Mouse (Mus musculus) brown adipose tissue, adult 24 weeks (tissue): Measurements from ENCODE around the gene Rnf41. TPM values are rescaled to one million over a fixed set of nuclear protein-coding genes. Genes with fewer than 3 reads are reported as not detected.

Source experiments
- H3K27ac ChIP-seq: fragments of 200-500 bp; replicated peaks from 2 replicates; pipeline ENCODE4 v1.5.1; 2012; ENCODE audit warnings: low read depth, mild to moderate bottlenecking, low read length
- H3K4me1 ChIP-seq: fragments of 200-500 bp; 2 replicates; pipeline ENCODE4 v1.6.1; 2012; ENCODE audit warnings: low read length, mixed read lengths; ENCODE audit not compliant: control insufficient read depth, insufficient read depth, insufficient read length
- H3K4me3 ChIP-seq: fragments of 200-500 bp; 2 replicates; pipeline ENCODE4 v1.5.1; 2012; ENCODE audit warnings: low read depth, mild to moderate bottlenecking, low read length, moderate library complexity; ENCODE audit not compliant: insufficient read depth
- polyA plus RNA-seq: library from polyadenylated mRNA; stranded (reverse); fragments of >200 nt; gene quantifications from 2 replicates; pipeline ENCODE4 v1.2.4, GENCODE M21; 2012; ENCODE audit not compliant: missing spikeins, insufficient read depth, insufficient read length

The Rnf41 gene
- polyA plus RNA-seq, 1 experiment = 17.1 TPM

- Histone ChIP-seq H3K27ac (peak overlapping the region; percentile 74), H3K4me1 (peaks cover 5% of the 10 kb centered on the region; the same call in 1 of the 2 replicates), H3K4me3 (peak overlapping the region; percentile 97)
Measured at GRCm38 (mm10) chr10:128458348-128458718, 46.9 kb downstream of the Rnf41 start.

- H3K27ac ChIP-seq = peak within 1 kb of the TSS; percentile 98
- peaks cover 5% of the 10 kb centered on the region; the same call in 1 of the 2 replicates for H3K4me1 ChIP-seq
- peak within 1 kb of the TSS; percentile 98 for H3K4me3 ChIP-seq
Measured at GRCm38 (mm10) chr10:128458719-128459408, 47.4 kb downstream of the Rnf41 start, which contains the start of gene Smarcc2. Gene Smarcc2, plus strand, starts transcription at chr10:128459248.

- peak overlapping the region; percentile 98 for H3K4me3 ChIP-seq
- peaks cover 5% of the 10 kb centered on the region; the same call in 1 of the 2 replicates for H3K4me1 ChIP-seq
- H3K27ac ChIP-seq = peak overlapping the region; percentile 98
Measured at GRCm38 (mm10) chr10:128459409-128460269, 48.2 kb downstream of the Rnf41 start.

- H3K27ac ChIP-seq = 0 out of 2 replicates have a peak overlapping the region, but pooled peaks have one; percentile 5
- H3K4me1 ChIP-seq = peaks cover 5% of the 10 kb centered on the region; the same call in 1 of the 2 replicates
- H3K4me3 ChIP-seq = peak overlapping the region; percentile 98
Measured at GRCm38 (mm10) chr10:128460270-128460630, 48.8 kb downstream of the Rnf41 start.

GRCm38 (mm10) chr10:128474366-128474765, 62.9 kb downstream of the Rnf41 start:
- Histone ChIP-seq H3K27ac (no peak overlapping the region), H3K4me1 (no peaks in the 10 kb centered on the region), H3K4me3 (no peak overlapping the region)

- Histone ChIP-seq H3K4me1 (no peaks in the 10 kb centered on the region), H3K4me3 (no peak overlapping the region), H3K27ac (no peak overlapping the region)
Measured at GRCm38 (mm10) chr10:128486370-128486769, 74.9 kb downstream of the Rnf41 start.

- Histone ChIP-seq H3K27ac (no peak overlapping the region), H3K4me1 (no peaks in the 10 kb centered on the region)
Measured at GRCm38 (mm10) chr10:128487861-128488712, 76.6 kb downstream of the Rnf41 start.

GRCm38 (mm10) chr10:128488776-128489175, 77.3 kb downstream of the Rnf41 start:
- Histone ChIP-seq H3K4me3 (no peak overlapping the region), H3K4me1 (no peaks in the 10 kb centered on the region), H3K27ac (no peak overlapping the region)

More at GRCm38 (mm10) chr10:128487861-128488712, 76.6 kb downstream of the Rnf41 start:
- no peak overlapping the region for H3K4me3 ChIP-seq

GRCm38 (mm10) chr10:128489380-128489779, 77.9 kb downstream of the Rnf41 start:
- no peaks in the 10 kb centered on the region for H3K4me1 ChIP-seq
- H3K4me3 ChIP-seq = no peak overlapping the region
- 0 out of 2 replicates have a peak overlapping the region, but pooled peaks have one; percentile 10 for H3K27ac ChIP-seq

GRCm38 (mm10) chr10:128489785-128490184, 78.3 kb downstream of the Rnf41 start:
- Histone ChIP-seq H3K27ac (0 out of 2 replicates have a peak overlapping the region, but pooled peaks have one; percentile 10), H3K4me1 (peaks cover 2% of the 10 kb centered on the region)

GRCm38 (mm10) chr10:128490232-128490631, 78.8 kb downstream of the Rnf41 start:
- no peak overlapping the region for H3K27ac ChIP-seq
- H3K4me3 ChIP-seq = no peak overlapping the region

More at GRCm38 (mm10) chr10:128489785-128490184, 78.3 kb downstream of the Rnf41 start:
- H3K4me3 ChIP-seq = no peak overlapping the region

GRCm38 (mm10) chr10:128490912-128491311, 79.5 kb downstream of the Rnf41 start:
- peak overlapping the region; percentile 88 for H3K4me3 ChIP-seq
- H3K27ac ChIP-seq = peak overlapping the region; percentile 10; the same call in 1 of the 2 replicates

More at GRCm38 (mm10) chr10:128490232-128490631, 78.8 kb downstream of the Rnf41 start:
- H3K4me1 ChIP-seq = peaks cover 6% of the 10 kb centered on the region

More at GRCm38 (mm10) chr10:128490912-128491311, 79.5 kb downstream of the Rnf41 start:
- H3K4me1 ChIP-seq = peaks cover 6% of the 10 kb centered on the region
